Mouse (Mus musculus): ENCODE measurements at regions not wholly inside any gene's neighbourhood (a gene's known extent, or its start where the extent isn't known, plus 50 kb on each side); places are given as distances from the start of the nearest gene placed in this dataset.

- H3K4me3 ChIP-seq (ENCODE audit: low read depth, low read length): no peak overlapping the region
- no peaks in the 10 kb centered on the region; the same call in 1 of the 2 replicates for H3K4me1 ChIP-seq (ENCODE audit: control insufficient read depth, insufficient read depth, low read length)
- H3K9me3 ChIP-seq (replicated peaks; ENCODE audit: control insufficient read depth, low read length): no peaks in the 10 kb centered on the region
- no peak overlapping the region for H3K4me2 ChIP-seq (ENCODE audit: low read depth, low read length)
- H3K9ac ChIP-seq (replicated peaks; ENCODE audit: low read length): no peak overlapping the region
- no peak for DNase-seq (ENCODE audit: low spot score)
- no peak for ATAC-seq (replicated peaks; ENCODE audit: insufficient number of reproducible peaks, low FRiP score, low TSS enrichment, low read depth)
- WGBS: 83% methylated on average over 21 of the region's 21 CpGs
- no peak overlapping the region for H3K27ac ChIP-seq (replicated peaks; ENCODE audit: low read depth, low read length)
- no peaks in the 10 kb centered on the region for H3K27me3 ChIP-seq (ENCODE audit: control insufficient read depth, insufficient read depth, low read length)
- no peaks in the 10 kb centered on the region for H3K36me3 ChIP-seq (replicated peaks; ENCODE audit: control insufficient read depth, insufficient read depth, low read depth, low read length)
Measured at GRCm38 (mm10) chr6:143375951-143376713, 209.1 kb downstream of the Etnk1 start.

GRCm38 (mm10) chr6:143377121-143377520 is 210.1 kb downstream of the Etnk1 start:
- no peak overlapping the region for H3K4me2 ChIP-seq (ENCODE audit: low read depth, low read length)
- no peaks in the 10 kb centered on the region for H3K27me3 ChIP-seq (ENCODE audit: control insufficient read depth, insufficient read depth, low read length)
- ATAC-seq (replicated peaks; ENCODE audit: insufficient number of reproducible peaks, low FRiP score, low TSS enrichment, low read depth): no peak
- H3K9me3 ChIP-seq (replicated peaks; ENCODE audit: control insufficient read depth, low read length): no peaks in the 10 kb centered on the region
- H3K4me1 ChIP-seq (ENCODE audit: control insufficient read depth, insufficient read depth, low read length): no peaks in the 10 kb centered on the region; the same call in 1 of the 2 replicates
- H3K9ac ChIP-seq (replicated peaks; ENCODE audit: low read length): no peak overlapping the region
- no peaks in the 10 kb centered on the region for H3K36me3 ChIP-seq (replicated peaks; ENCODE audit: control insufficient read depth, insufficient read depth, low read depth, low read length)
- no peak overlapping the region for H3K27ac ChIP-seq (replicated peaks; ENCODE audit: low read depth, low read length)
- no peak for DNase-seq (ENCODE audit: low spot score)
- no peak overlapping the region for H3K4me3 ChIP-seq (ENCODE audit: low read depth, low read length)
- WGBS: 90% methylated on average over 14 of the region's 14 CpGs

DNA sequence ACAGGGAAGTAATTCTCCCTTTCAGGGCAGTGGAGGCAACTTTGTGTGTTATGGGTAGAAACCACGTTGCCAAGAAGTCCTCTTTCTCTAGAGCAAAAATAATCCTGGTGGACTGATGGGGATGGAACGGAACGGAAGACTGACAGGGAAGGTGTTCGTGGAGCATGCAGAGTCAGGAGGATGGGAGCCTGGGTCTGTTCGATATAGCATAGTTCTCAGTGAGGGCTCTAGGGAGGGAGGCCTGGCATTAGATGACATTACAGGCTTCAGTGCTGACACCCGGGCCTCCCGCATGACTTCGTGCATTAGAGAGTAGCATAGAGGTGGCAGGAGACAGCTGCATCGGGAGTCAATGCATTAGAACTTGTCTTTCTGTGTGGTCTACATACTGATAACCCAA is 211.1 kb downstream of the Etnk1 start:
- no peak for DNase-seq (ENCODE audit: low spot score)
- no peak for ATAC-seq (replicated peaks; ENCODE audit: insufficient number of reproducible peaks, low FRiP score, low TSS enrichment, low read depth)
- H3K27ac ChIP-seq (replicated peaks; ENCODE audit: low read depth, low read length): no peak overlapping the region
- H3K9me3 ChIP-seq (replicated peaks; ENCODE audit: control insufficient read depth, low read length): no peaks in the 10 kb centered on the region
- no peak overlapping the region for H3K4me2 ChIP-seq (ENCODE audit: low read depth, low read length)
- no peaks in the 10 kb centered on the region; the same call in 1 of the 2 replicates for H3K4me1 ChIP-seq (ENCODE audit: control insufficient read depth, insufficient read depth, low read length)
- H3K36me3 ChIP-seq (replicated peaks; ENCODE audit: control insufficient read depth, insufficient read depth, low read depth, low read length): no peaks in the 10 kb centered on the region
- WGBS: 92% methylated on average over 9 of the region's 9 CpGs
- H3K4me3 ChIP-seq (ENCODE audit: low read depth, low read length): no peak overlapping the region
- no peak overlapping the region for H3K9ac ChIP-seq (replicated peaks; ENCODE audit: low read length)
- no peaks in the 10 kb centered on the region for H3K27me3 ChIP-seq (ENCODE audit: control insufficient read depth, insufficient read depth, low read length)

DNA sequence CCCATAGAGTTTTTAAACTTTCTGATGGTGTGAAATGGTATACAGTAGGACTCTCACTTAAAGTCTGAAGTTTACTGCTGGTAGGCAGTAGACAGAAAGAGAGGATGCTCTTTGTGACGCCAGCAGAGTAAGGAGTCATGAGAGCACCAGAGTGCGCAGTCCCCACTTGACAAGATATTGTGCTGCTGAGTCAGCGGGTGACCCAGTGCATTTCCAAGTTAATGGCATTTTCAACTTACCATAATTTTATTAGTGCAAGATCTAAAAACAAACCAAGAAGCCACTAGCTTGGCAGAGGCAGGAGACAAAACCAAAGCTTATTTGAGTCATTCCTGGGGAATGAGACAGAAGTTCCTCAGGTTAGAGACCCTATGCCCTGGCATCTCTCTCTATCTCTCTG is 213.5 kb downstream of the Etnk1 start:
- Histone ChIP-seq H3K9me3 (replicated peaks; ENCODE audit: control insufficient read depth, low read length) (no peaks in the 10 kb centered on the region), H3K9ac (replicated peaks; ENCODE audit: low read length) (no peak overlapping the region), H3K4me1 (ENCODE audit: control insufficient read depth, insufficient read depth, low read length) (no peaks in the 10 kb centered on the region), H3K4me2 (ENCODE audit: low read depth, low read length) (no peak overlapping the region), H3K36me3 (replicated peaks; ENCODE audit: control insufficient read depth, insufficient read depth, low read depth, low read length) (no peaks in the 10 kb centered on the region), H3K4me3 (ENCODE audit: low read depth, low read length) (no peak overlapping the region), H3K27me3 (ENCODE audit: control insufficient read depth, insufficient read depth, low read length) (no peaks in the 10 kb centered on the region), H3K27ac (replicated peaks; ENCODE audit: low read depth, low read length) (no peak overlapping the region)
- ATAC-seq (replicated peaks; ENCODE audit: insufficient number of reproducible peaks, low FRiP score, low TSS enrichment, low read depth): no peak
- no peak for DNase-seq (ENCODE audit: low spot score)
- 96% methylated on average over 3 of the region's 3 CpGs for WGBS

DNA sequence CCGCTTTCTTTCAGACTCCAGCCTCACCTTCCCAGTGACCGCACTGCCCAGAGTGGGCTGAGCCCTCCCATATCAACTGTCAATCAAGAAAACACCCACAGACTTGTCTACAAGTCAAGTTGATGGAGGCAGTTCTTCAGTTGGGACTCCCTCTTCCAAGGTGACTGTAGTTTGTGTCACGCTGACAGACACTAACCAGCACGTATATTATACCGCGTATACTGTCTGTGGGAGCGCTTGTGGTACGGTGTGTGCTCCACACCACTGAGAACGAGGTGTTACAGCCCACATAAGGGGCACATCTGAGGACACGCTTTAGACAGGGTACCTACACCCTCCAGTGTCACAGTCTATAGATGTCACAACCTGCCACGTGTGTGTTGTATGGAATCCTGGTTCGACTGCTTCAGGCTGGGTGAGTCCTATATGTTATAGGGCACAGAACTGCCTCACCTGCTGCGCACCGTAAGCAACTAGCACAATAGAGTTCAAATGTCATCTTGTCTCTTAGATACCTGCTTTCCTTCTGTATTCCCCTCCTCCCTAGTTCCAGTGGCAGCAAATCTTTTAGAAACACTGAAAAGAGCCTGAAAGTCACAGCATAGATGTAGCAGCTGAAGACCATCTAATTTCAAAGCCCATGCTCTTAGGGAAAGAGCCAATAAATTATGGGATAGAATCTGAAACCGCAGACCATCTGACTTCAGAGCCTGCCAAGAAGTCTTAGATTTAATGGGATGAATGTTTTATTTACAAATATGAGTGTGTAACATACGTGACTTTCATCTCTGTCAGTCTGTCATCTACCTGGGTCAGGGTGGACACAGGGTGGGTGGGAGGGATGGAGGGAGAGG is 219.8 kb downstream of the Etnk1 start:
- H3K4me1 ChIP-seq (ENCODE audit: control insufficient read depth, insufficient read depth, low read length): no peaks in the 10 kb centered on the region
- no peak overlapping the region for H3K27ac ChIP-seq (replicated peaks; ENCODE audit: low read depth, low read length)
- H3K27me3 ChIP-seq (ENCODE audit: control insufficient read depth, insufficient read depth, low read length): no peaks in the 10 kb centered on the region
- no peak for DNase-seq (ENCODE audit: low spot score)
- H3K4me3 ChIP-seq (ENCODE audit: low read depth, low read length): no peak overlapping the region
- H3K36me3 ChIP-seq (replicated peaks; ENCODE audit: control insufficient read depth, insufficient read depth, low read depth, low read length): no peaks in the 10 kb centered on the region
- no peaks in the 10 kb centered on the region for H3K9me3 ChIP-seq (replicated peaks; ENCODE audit: control insufficient read depth, low read length)
- no peak overlapping the region for H3K4me2 ChIP-seq (ENCODE audit: low read depth, low read length)
- ATAC-seq (replicated peaks; ENCODE audit: insufficient number of reproducible peaks, low FRiP score, low TSS enrichment, low read depth): no peak
- no peak overlapping the region for H3K9ac ChIP-seq (replicated peaks; ENCODE audit: low read length)
- WGBS: 93% methylated on average over 16 of the region's 16 CpGs

GRCm38 (mm10) chr6:143393543-143394207 is 226.7 kb downstream of the Etnk1 start:
- Histone ChIP-seq H3K4me3 (ENCODE audit: low read depth, low read length) (no peak overlapping the region), H3K4me2 (ENCODE audit: low read depth, low read length) (no peak overlapping the region), H3K4me1 (ENCODE audit: control insufficient read depth, insufficient read depth, low read length) (no peaks in the 10 kb centered on the region), H3K9me3 (replicated peaks; ENCODE audit: control insufficient read depth, low read length) (no peaks in the 10 kb centered on the region), H3K27ac (replicated peaks; ENCODE audit: low read depth, low read length) (no peak overlapping the region), H3K36me3 (replicated peaks; ENCODE audit: control insufficient read depth, insufficient read depth, low read depth, low read length) (no peaks in the 10 kb centered on the region), H3K27me3 (ENCODE audit: control insufficient read depth, insufficient read depth, low read length) (no peaks in the 10 kb centered on the region), H3K9ac (replicated peaks; ENCODE audit: low read length) (no peak overlapping the region)
- DNase-seq (ENCODE audit: low spot score) (no peak), ATAC-seq (replicated peaks; ENCODE audit: insufficient number of reproducible peaks, low FRiP score, low TSS enrichment, low read depth) (no peak)
- 51% methylated on average over 10 of the region's 10 CpGs for WGBS

DNA sequence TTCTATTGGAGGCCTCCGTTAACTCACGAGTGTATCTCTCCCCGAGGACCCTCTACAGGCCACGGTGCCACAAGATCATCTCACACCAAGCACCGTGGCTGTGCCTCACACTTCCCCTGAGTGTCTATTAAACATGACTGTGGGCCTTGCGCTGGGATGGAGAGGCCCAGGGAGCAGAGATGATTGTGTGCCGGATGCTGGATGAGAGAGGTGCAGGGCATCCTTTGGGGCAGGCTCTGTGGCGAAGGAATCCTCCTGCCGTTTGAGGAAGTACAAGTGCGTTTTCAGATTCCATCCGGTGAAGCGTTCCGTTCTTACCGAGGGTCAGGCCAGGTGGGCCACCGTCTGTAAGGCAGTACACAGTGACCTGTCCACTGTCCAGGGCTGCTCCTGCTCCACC is 227.4 kb downstream of the Etnk1 start:
- Histone ChIP-seq H3K4me3 (ENCODE audit: low read depth, low read length) (no peak overlapping the region), H3K27me3 (ENCODE audit: control insufficient read depth, insufficient read depth, low read length) (no peaks in the 10 kb centered on the region), H3K36me3 (replicated peaks; ENCODE audit: control insufficient read depth, insufficient read depth, low read depth, low read length) (no peaks in the 10 kb centered on the region), H3K27ac (replicated peaks; ENCODE audit: low read depth, low read length) (no peak overlapping the region), H3K9me3 (replicated peaks; ENCODE audit: control insufficient read depth, low read length) (no peaks in the 10 kb centered on the region), H3K9ac (replicated peaks; ENCODE audit: low read length) (no peak overlapping the region), H3K4me1 (ENCODE audit: control insufficient read depth, insufficient read depth, low read length) (no peaks in the 10 kb centered on the region), H3K4me2 (ENCODE audit: low read depth, low read length) (no peak overlapping the region)
- WGBS: 78% methylated on average over 15 of the region's 15 CpGs
- no peak for ATAC-seq (replicated peaks; ENCODE audit: insufficient number of reproducible peaks, low FRiP score, low TSS enrichment, low read depth)
- no peak for DNase-seq (ENCODE audit: low spot score)

- no peaks in the 10 kb centered on the region for H3K9me3 ChIP-seq (replicated peaks; ENCODE audit: control insufficient read depth, low read length)
- ATAC-seq (replicated peaks; ENCODE audit: insufficient number of reproducible peaks, low FRiP score, low TSS enrichment, low read depth) (no peak), DNase-seq (ENCODE audit: low spot score) (no peak)
- no peak overlapping the region for H3K9ac ChIP-seq (replicated peaks; ENCODE audit: low read length)
- no peak overlapping the region for H3K4me3 ChIP-seq (ENCODE audit: low read depth, low read length)
- H3K27ac ChIP-seq (replicated peaks; ENCODE audit: low read depth, low read length): no peak overlapping the region
- no peaks in the 10 kb centered on the region for H3K36me3 ChIP-seq (replicated peaks; ENCODE audit: control insufficient read depth, insufficient read depth, low read depth, low read length)
- WGBS: 38% methylated on average over 8 of the region's 8 CpGs
- no peaks in the 10 kb centered on the region for H3K4me1 ChIP-seq (ENCODE audit: control insufficient read depth, insufficient read depth, low read length)
- H3K4me2 ChIP-seq (ENCODE audit: low read depth, low read length): no peak overlapping the region
- H3K27me3 ChIP-seq (ENCODE audit: control insufficient read depth, insufficient read depth, low read length): no peaks in the 10 kb centered on the region
Measured at GRCm38 (mm10) chr6:143401436-143401835, 234.4 kb downstream of the Etnk1 start.

Data from embryonic facial prominence, embryonic 11.5 days (tissue).